Mouse (Mus musculus) kidney, postnatal 14 days (tissue): Measurements from ENCODE around the gene Nucks1.
"Not testable (repeated sequence)": the region's sequence is repeated elsewhere in the genome, so short reads cannot be mapped to it uniquely, and the experiment has no call there.

Experiments used
- DNase-seq: peaks from one replicate; pipeline ENCODE4 v3.0.0; 2022; ENCODE audit warnings: mixed read lengths

Nucks1 gene

GRCm38 (mm10) chr1:131910001-131910648, at the start of gene Nucks1:
Gene Nucks1 (plus strand): TSS chr1:131910534.
- DNase-seq = peak; percentile 100

GRCm38 (mm10) chr1:131861811-131862210, 48.5 kb upstream of the Nucks1 start:
- DNase-seq = no peak

GRCm38 (mm10) chr1:131865596-131865995, 44.7 kb upstream of the Nucks1 start:
- DNase-seq = no peak

GRCm38 (mm10) chr1:131866304-131866999, 43.9 kb upstream of the Nucks1 start:
- no peak for DNase-seq

GRCm38 (mm10) chr1:131867093-131867945, 43.0 kb upstream of the Nucks1 start, which contains the start of gene Rab29:
Gene Rab29 (plus strand): TSS chr1:131867224.
- DNase-seq = peak; percentile 94

GRCm38 (mm10) chr1:131867946-131868290, 42.4 kb upstream of the Nucks1 start:
- peak; percentile 32 for DNase-seq

- DNase-seq = no peak
Measured at GRCm38 (mm10) chr1:131869561-131869960, 40.8 kb upstream of the Nucks1 start.

GRCm38 (mm10) chr1:131872856-131873255, 37.5 kb upstream of the Nucks1 start:
- DNase-seq = no peak

- no peak for DNase-seq
Measured at GRCm38 (mm10) chr1:131879816-131880215, 30.5 kb upstream of the Nucks1 start.

- DNase-seq = no peak
Measured at GRCm38 (mm10) chr1:131882787-131883186, 27.5 kb upstream of the Nucks1 start.

GRCm38 (mm10) chr1:131886173-131886572, 24.2 kb upstream of the Nucks1 start:
- DNase-seq = no peak

GRCm38 (mm10) chr1:131886641-131887040, 23.7 kb upstream of the Nucks1 start:
- no peak for DNase-seq

- DNase-seq = no peak
Measured at GRCm38 (mm10) chr1:131890043-131890658, 20.2 kb upstream of the Nucks1 start.

GRCm38 (mm10) chr1:131891436-131891835, 18.9 kb upstream of the Nucks1 start:
- no peak for DNase-seq

GRCm38 (mm10) chr1:131902679-131903078, 7.7 kb upstream of the Nucks1 start:
- no peak for DNase-seq

GRCm38 (mm10) chr1:131903251-131903650, 7.1 kb upstream of the Nucks1 start:
- DNase-seq = no peak

- DNase-seq = peak; percentile 25
Measured at GRCm38 (mm10) chr1:131905497-131905896, 4.8 kb upstream of the Nucks1 start.

GRCm38 (mm10) chr1:131908456-131908855, 1.9 kb upstream of the Nucks1 start:
- DNase-seq = no peak

- not testable (repeated sequence) for DNase-seq
Measured at GRCm38 (mm10) chr1:131909236-131909635, 1.1 kb upstream of the Nucks1 start.

- peak; percentile 90 for DNase-seq
Measured at GRCm38 (mm10) chr1:131910674-131911558, 582 bp downstream of the Nucks1 start.

- DNase-seq = no peak
Measured at GRCm38 (mm10) chr1:131917634-131918033, 7.3 kb downstream of the Nucks1 start.

GRCm38 (mm10) chr1:131919052-131919451, 8.7 kb downstream of the Nucks1 start:
- DNase-seq = no peak
